Mouse (Mus musculus): ENCODE data around the gene Adam10. TPM values are rescaled to one million over a fixed set of nuclear protein-coding genes. Genes with fewer than 3 reads are reported as not detected.

Adam10 gene
- polyA plus RNA-seq, 1 experiment from 2014 or later = 58.2 TPM

- Histone ChIP-seq H3K27ac (ENCODE audit: low read length) (no peak overlapping the region), H3K36me3 (ENCODE audit: control insufficient read depth, insufficient read depth) (no peaks in the 10 kb centered on the region), H3K27me3 (ENCODE audit: control insufficient read depth, insufficient read depth, low read length) (no peaks in the 10 kb centered on the region), H3K4me3 (ENCODE audit: low read length) (no peak overlapping the region), H3K4me1 (ENCODE audit: control insufficient read depth, insufficient read depth, low read length) (peaks cover 2% of the 10 kb centered on the region; the same call in 1 of the 2 replicates), H3K4me2 (ENCODE audit: low read depth, low read length) (no peak overlapping the region), H3K9me3 (replicated peaks; ENCODE audit: control insufficient read depth, low read length) (no peaks in the 10 kb centered on the region), H3K9ac (ENCODE audit: low read length) (no peak overlapping the region)
- WGBS = 81% methylated on average over 2 of the region's 2 CpGs
- no peak for ATAC-seq (replicated peaks; ENCODE audit: extremely low read depth, insufficient read depth, low FRiP score)
Observed at GRCm38 (mm10) chr9:70729544-70729943, 50.7 kb downstream of the Adam10 start.

- Histone ChIP-seq H3K4me2 (ENCODE audit: low read depth, low read length) (no peak overlapping the region), H3K36me3 (ENCODE audit: control insufficient read depth, insufficient read depth) (no peaks in the 10 kb centered on the region), H3K9ac (ENCODE audit: low read length) (no peak overlapping the region), H3K27ac (ENCODE audit: low read length) (no peak overlapping the region), H3K27me3 (ENCODE audit: control insufficient read depth, insufficient read depth, low read length) (no peaks in the 10 kb centered on the region), H3K9me3 (replicated peaks; ENCODE audit: control insufficient read depth, low read length) (no peaks in the 10 kb centered on the region), H3K4me3 (ENCODE audit: low read length) (no peak overlapping the region), H3K4me1 (ENCODE audit: control insufficient read depth, insufficient read depth, low read length) (peaks cover 2% of the 10 kb centered on the region; the same call in 1 of the 2 replicates)
- ATAC-seq (replicated peaks; ENCODE audit: extremely low read depth, insufficient read depth, low FRiP score) = no peak
Observed at GRCm38 (mm10) chr9:70731079-70731478, 52.3 kb downstream of the Adam10 start.

GRCm38 (mm10) chr9:70733208-70733607 lies 54.4 kb downstream of the Adam10 start:
- Histone ChIP-seq H3K4me2 (ENCODE audit: low read depth, low read length) (no peak overlapping the region), H3K9ac (ENCODE audit: low read length) (no peak overlapping the region), H3K27me3 (ENCODE audit: control insufficient read depth, insufficient read depth, low read length) (no peaks in the 10 kb centered on the region), H3K27ac (ENCODE audit: low read length) (no peak overlapping the region), H3K36me3 (ENCODE audit: control insufficient read depth, insufficient read depth) (no peaks in the 10 kb centered on the region), H3K9me3 (replicated peaks; ENCODE audit: control insufficient read depth, low read length) (no peaks in the 10 kb centered on the region), H3K4me1 (ENCODE audit: control insufficient read depth, insufficient read depth, low read length) (peaks cover 2% of the 10 kb centered on the region; the same call in 1 of the 2 replicates), H3K4me3 (ENCODE audit: low read length) (no peak overlapping the region)
- WGBS = 92% methylated on average over 2 of the region's 2 CpGs
- ATAC-seq (replicated peaks; ENCODE audit: extremely low read depth, insufficient read depth, low FRiP score) = no peak

GRCm38 (mm10) chr9:70739998-70740397 lies 61.2 kb downstream of the Adam10 start:
- no peak overlapping the region for H3K27ac ChIP-seq (ENCODE audit: low read length)
- no peaks in the 10 kb centered on the region for H3K9me3 ChIP-seq (replicated peaks; ENCODE audit: control insufficient read depth, low read length)
- no peak for ATAC-seq (replicated peaks; ENCODE audit: extremely low read depth, insufficient read depth, low FRiP score)
- H3K9ac ChIP-seq (ENCODE audit: low read length) = no peak overlapping the region
- no peak overlapping the region for H3K4me3 ChIP-seq (ENCODE audit: low read length)
- H3K36me3 ChIP-seq (ENCODE audit: control insufficient read depth, insufficient read depth) = no peaks in the 10 kb centered on the region
- no peaks in the 10 kb centered on the region for H3K4me1 ChIP-seq (ENCODE audit: control insufficient read depth, insufficient read depth, low read length)
- no peaks in the 10 kb centered on the region for H3K27me3 ChIP-seq (ENCODE audit: control insufficient read depth, insufficient read depth, low read length)
- H3K4me2 ChIP-seq (ENCODE audit: low read depth, low read length) = no peak overlapping the region
- WGBS = 85% methylated on average over 5 of the region's 5 CpGs

- H3K36me3 ChIP-seq (ENCODE audit: control insufficient read depth, insufficient read depth) = peaks cover 29% of the 10 kb centered on the region
- H3K27me3 ChIP-seq (ENCODE audit: control insufficient read depth, insufficient read depth, low read length) = no peaks in the 10 kb centered on the region
- H3K27ac ChIP-seq (ENCODE audit: low read length) = no peak overlapping the region
- ATAC-seq (replicated peaks; ENCODE audit: extremely low read depth, insufficient read depth, low FRiP score) = no peak
- no peaks in the 10 kb centered on the region for H3K9me3 ChIP-seq (replicated peaks; ENCODE audit: control insufficient read depth, low read length)
- no peaks in the 10 kb centered on the region for H3K4me1 ChIP-seq (ENCODE audit: control insufficient read depth, insufficient read depth, low read length)
- no peak overlapping the region for H3K4me2 ChIP-seq (ENCODE audit: low read depth, low read length)
- no peak overlapping the region for H3K9ac ChIP-seq (ENCODE audit: low read length)
- no peak overlapping the region for H3K4me3 ChIP-seq (ENCODE audit: low read length)
- 88% methylated on average over 3 of the region's 3 CpGs for WGBS
Observed at GRCm38 (mm10) chr9:70751504-70752222, 72.9 kb downstream of the Adam10 start.

- Histone ChIP-seq H3K9me3 (replicated peaks; ENCODE audit: control insufficient read depth, low read length) (no peaks in the 10 kb centered on the region), H3K4me2 (ENCODE audit: low read depth, low read length) (no peak overlapping the region), H3K4me3 (ENCODE audit: low read length) (no peak overlapping the region), H3K4me1 (ENCODE audit: control insufficient read depth, insufficient read depth, low read length) (no peaks in the 10 kb centered on the region), H3K9ac (ENCODE audit: low read length) (no peak overlapping the region), H3K27ac (ENCODE audit: low read length) (peak overlapping the region; percentile 16; the same call in 1 of the 2 replicates), H3K27me3 (ENCODE audit: control insufficient read depth, insufficient read depth, low read length) (no peaks in the 10 kb centered on the region), H3K36me3 (ENCODE audit: control insufficient read depth, insufficient read depth) (peaks cover 24% of the 10 kb centered on the region)
- 85% methylated on average over 5 of the region's 5 CpGs for WGBS
- ATAC-seq (replicated peaks; ENCODE audit: extremely low read depth, insufficient read depth, low FRiP score) = no peak
Observed at GRCm38 (mm10) chr9:70760974-70761373, 82.2 kb downstream of the Adam10 start.

- no peak overlapping the region for H3K27ac ChIP-seq (ENCODE audit: low read length)
- H3K36me3 ChIP-seq (ENCODE audit: control insufficient read depth, insufficient read depth) = peaks cover 13% of the 10 kb centered on the region
- no peak for ATAC-seq (replicated peaks; ENCODE audit: extremely low read depth, insufficient read depth, low FRiP score)
- H3K27me3 ChIP-seq (ENCODE audit: control insufficient read depth, insufficient read depth, low read length) = no peaks in the 10 kb centered on the region
- no peaks in the 10 kb centered on the region for H3K4me1 ChIP-seq (ENCODE audit: control insufficient read depth, insufficient read depth, low read length)
- 82% methylated on average over 2 of the region's 2 CpGs for WGBS
- no peak overlapping the region for H3K9ac ChIP-seq (ENCODE audit: low read length)
- no peak overlapping the region for H3K4me3 ChIP-seq (ENCODE audit: low read length)
- no peak overlapping the region for H3K4me2 ChIP-seq (ENCODE audit: low read depth, low read length)
- H3K9me3 ChIP-seq (replicated peaks; ENCODE audit: control insufficient read depth, low read length) = no peaks in the 10 kb centered on the region
Observed at GRCm38 (mm10) chr9:70775517-70775916, 96.7 kb downstream of the Adam10 start.

- 88% methylated on average over 3 of the region's 3 CpGs for WGBS
- Histone ChIP-seq H3K27me3 (ENCODE audit: control insufficient read depth, insufficient read depth, low read length) (no peaks in the 10 kb centered on the region), H3K27ac (ENCODE audit: low read length) (no peak overlapping the region), H3K4me1 (ENCODE audit: control insufficient read depth, insufficient read depth, low read length) (peaks cover 4% of the 10 kb centered on the region), H3K4me2 (ENCODE audit: low read depth, low read length) (no peak overlapping the region), H3K4me3 (ENCODE audit: low read length) (no peak overlapping the region), H3K9me3 (replicated peaks; ENCODE audit: control insufficient read depth, low read length) (no peaks in the 10 kb centered on the region), H3K36me3 (ENCODE audit: control insufficient read depth, insufficient read depth) (peaks cover 9% of the 10 kb centered on the region; the same call in 1 of the 2 replicates), H3K9ac (ENCODE audit: low read length) (no peak overlapping the region)
- ATAC-seq (replicated peaks; ENCODE audit: extremely low read depth, insufficient read depth, low FRiP score) = no peak
Observed at GRCm38 (mm10) chr9:70782191-70782590, 103.4 kb downstream of the Adam10 start.

GRCm38 (mm10) chr9:70788705-70789104 lies 109.9 kb downstream of the Adam10 start:
- WGBS = 62% methylated on average over 7 of the region's 7 CpGs
- Histone ChIP-seq H3K36me3 (ENCODE audit: control insufficient read depth, insufficient read depth) (no peaks in the 10 kb centered on the region), H3K4me2 (ENCODE audit: low read depth, low read length) (no peak overlapping the region), H3K4me3 (ENCODE audit: low read length) (no peak overlapping the region), H3K4me1 (ENCODE audit: control insufficient read depth, insufficient read depth, low read length) (no peaks in the 10 kb centered on the region; the same call in 1 of the 2 replicates), H3K27ac (ENCODE audit: low read length) (no peak overlapping the region), H3K9ac (ENCODE audit: low read length) (no peak overlapping the region), H3K9me3 (replicated peaks; ENCODE audit: control insufficient read depth, low read length) (no peaks in the 10 kb centered on the region), H3K27me3 (ENCODE audit: control insufficient read depth, insufficient read depth, low read length) (no peaks in the 10 kb centered on the region)
- no peak for ATAC-seq (replicated peaks; ENCODE audit: extremely low read depth, insufficient read depth, low FRiP score)

Measured in heart, embryonic 16.5 days (tissue).